Mouse (Mus musculus): Measurements from ENCODE around the gene Sp1.
A peak's percentile ranks its signal among the peaks of the same experiment; 100 is the strongest.

The Sp1 gene

DNA sequence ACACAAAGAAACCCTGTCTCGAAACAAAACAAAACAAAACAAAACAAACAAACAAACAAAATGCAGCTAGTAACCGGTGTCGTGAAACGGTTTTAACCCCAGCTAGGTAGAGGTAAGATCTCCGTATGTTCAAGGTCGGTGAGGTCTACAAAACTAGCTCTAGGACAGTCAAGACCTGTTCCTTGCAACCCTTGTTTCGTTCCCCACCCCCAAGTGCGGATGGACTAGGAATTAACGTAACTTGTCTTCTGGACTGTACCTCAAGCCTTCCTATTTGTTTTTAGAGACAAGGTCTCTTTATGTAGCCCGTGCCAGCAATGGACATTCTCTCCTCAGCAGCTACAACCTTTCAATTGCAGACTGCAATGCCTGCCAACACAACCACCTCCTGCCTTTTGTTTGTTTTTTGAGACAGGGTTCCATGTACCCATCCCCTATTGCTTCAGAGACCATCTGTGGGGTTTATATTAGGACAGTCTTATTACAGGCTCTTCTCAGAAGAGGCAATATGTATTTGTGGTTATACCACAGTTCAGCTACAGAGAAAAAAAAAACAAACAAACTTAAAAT is 5.4 kb upstream of the Sp1 start:
- no peak for DNase-seq

DNA sequence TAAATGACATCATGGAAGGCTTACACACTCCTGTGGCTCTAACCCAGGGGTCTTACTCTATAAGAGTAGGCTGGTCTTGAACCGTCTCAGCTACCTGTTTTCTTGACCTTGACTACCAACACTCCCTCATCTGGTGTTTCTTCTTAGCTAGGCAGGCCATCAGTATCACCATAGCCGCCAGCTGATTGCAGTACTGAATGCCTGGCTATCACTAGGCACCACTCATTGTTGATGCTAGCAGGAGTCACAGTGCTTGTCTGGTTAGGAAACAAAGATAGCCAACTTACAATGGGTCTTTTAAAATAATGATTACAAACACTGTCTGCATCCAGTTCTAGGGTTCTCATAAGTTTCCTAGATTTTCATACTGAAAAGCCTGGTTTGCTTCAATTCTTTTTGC is 4.7 kb upstream of the Sp1 start:
- no peak for DNase-seq

DNA sequence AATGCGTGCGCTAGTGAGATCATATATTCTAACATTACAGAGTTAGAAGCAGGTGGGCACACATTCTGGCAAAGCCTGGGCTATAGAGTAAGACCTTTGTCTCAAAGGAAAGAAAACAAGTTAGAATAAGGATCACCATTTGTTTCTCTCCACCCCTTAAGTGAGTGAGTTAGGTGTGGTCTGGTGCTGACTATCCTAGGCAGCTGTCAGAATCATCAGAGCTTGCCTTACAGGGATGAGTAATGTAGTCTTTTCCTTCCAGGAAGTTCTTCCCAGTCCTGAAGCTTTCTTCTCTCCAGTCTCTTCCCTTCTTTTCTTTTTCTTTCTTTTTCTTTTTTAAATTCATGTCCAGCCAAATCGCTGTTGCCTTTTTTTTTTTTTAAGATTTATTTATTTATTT is 3.7 kb upstream of the Sp1 start:
- no peak for DNase-seq

DNA sequence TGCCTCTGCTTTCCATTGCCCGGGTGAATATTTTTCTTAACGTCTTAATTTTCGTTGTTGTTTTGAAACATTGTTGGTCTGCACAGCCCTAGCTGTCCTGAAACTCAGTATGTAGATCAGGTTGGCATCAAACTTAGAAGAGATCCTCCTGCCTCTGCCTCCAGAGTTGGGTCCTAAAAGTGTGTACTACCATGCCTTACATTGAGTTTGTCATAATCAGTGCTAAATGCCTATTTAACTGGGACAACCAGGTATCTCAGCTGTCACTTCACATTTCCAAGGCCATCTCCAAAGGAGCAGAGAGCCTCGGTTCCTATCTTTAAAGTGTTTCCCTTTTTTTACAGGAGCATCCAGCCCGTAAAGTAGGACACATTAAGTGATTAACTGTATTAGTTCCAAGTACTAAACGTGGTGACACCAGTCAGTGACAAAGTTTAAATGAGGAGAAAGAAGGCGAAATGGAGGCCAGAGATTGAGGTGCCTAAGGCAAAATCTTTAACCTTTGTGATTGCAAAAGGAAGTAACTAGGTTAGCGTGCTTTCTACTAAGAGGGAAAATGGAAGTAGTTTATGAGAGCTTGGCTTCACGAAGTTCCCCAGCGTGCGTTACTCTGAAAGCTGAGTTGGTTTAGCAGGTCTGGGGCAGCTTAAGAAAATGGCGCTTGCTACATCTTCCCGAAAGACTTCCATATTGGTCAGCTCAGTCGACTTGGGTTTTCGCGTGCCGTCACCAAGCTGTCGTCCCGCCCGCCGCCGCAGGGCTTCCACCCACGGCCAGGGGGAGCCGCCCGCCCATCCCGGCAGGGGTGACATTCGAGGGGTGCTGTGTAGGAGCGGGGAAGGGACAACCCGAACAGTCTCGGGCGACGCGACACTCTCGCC is 1.1 kb upstream of the Sp1 start:
- no peak for DNase-seq

DNA sequence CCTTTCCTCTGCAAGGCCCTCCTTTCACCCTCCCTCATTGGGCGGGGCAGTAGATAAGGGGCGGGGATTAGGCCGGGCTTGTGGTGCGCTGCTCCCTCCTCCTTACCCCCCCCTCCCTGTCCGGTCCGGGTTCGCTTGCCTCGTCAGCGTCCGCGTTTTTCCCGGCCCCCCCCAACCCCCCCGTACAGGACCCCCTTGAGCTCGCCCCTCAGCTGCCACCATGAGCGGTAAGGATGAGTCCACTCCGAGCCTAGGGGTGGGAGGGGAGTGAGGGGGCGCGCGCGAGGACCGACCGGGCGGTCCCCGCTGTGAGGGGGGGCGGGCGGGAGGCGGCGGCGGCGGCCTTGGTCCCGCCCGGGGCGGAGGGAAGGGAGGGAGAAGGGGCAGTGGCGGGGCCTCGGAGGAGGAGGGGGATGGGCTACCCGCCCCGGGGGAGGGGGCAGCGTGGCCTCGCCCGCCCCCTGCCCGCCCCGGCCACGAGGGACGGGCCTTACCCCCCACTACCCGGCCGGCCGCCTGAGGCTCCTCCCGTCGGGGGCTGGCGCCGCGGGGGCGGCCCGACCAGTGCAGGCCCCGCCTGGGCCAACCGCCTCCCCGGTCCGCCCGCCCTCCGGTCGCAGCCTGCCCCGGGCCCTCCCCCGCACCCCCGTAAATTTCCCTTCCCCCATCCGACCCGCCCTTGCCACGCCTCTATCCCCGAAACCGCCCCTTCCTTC is 411 bp downstream of the Sp1 start:
- peak; percentile 69 for DNase-seq

DNA sequence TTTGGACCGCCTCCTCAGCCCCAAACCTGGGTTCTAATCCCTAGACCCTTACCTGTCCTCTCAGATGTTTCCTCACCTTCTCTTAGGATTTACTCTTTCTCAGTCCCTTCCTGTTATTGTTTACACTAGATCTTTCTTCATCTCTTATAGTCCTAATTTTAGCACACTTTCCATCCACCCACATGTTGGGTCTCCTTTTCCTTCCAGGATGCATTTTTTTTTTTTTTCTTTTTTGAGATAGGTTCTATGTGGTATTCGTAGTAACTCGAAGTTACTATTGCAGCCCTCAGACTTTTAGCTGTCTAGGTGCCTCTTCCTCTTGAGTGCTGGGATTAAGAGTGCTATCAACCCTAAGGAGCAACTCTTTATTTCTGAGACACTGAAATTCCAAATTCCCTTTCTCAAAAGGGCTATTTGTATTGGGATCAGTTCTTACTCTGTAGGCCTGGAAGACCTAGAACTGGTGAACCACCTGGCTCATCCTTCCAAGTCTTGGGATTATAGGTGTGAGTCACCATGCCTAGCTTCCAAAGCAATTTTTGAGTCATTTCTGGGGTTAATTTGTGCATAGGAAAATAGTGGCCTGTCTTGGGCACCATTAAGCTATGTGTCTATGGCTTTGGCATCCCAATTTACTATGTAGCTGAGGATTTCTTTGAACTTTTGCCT is 1.1 kb downstream of the Sp1 start:
- DNase-seq: no peak

DNA sequence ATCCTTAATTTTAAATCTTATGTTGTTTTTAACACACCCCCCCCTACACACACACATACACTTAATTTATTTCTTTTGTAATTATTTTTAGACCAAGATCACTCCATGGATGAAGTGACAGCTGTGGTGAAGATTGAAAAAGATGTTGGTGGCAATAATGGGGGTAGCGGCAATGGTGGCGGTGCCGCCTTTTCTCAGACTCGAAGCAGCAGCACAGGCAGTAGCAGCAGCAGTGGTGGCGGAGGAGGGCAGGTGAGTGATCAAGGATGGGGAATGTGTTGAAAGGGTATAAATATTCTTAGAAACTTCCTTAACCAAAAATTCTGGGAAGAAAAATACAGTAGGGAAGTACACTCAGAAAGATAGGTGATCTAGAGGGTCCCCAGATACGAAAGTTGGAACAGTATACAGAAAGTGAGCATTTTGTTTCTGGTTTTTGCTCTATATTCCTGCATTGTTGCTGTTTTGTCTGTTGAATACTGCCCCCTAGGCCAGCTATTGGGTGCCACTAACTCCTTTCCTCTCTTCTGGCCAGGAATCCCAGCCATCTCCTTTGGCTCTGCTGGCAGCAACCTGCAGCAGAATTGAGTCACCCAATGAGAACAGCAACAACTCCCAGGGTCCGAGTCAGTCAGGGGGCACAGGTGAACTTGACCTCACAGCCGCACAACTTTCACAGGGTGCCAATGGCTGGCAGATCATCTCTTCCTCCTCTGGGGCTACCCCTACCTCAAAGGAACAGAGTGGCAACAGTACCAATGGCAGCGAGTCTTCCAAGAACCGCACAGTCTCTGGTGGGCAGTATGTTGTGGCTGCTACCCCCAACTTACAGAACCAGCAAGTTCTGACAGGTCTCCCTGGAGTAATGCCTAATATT is 2.0 kb downstream of the Sp1 start:
- no peak for DNase-seq

DNA sequence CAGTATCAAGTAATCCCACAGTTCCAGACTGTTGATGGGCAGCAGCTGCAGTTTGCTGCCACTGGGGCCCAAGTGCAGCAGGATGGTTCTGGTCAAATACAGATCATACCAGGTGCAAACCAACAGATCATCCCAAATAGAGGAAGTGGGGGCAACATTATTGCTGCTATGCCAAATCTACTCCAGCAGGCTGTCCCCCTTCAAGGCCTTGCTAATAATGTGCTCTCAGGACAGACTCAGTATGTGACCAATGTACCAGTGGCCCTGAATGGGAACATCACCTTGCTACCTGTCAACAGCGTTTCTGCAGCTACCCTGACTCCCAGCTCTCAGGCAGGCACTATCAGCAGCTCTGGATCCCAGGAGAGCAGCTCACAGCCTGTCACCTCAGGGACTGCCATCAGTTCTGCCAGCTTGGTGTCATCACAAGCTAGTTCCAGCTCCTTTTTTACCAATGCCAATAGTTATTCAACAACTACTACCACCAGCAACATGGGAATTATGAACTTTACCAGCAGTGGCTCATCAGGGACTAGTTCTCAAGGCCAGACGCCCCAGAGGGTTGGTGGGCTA is 2.7 kb downstream of the Sp1 start:
- no peak for DNase-seq

DNA sequence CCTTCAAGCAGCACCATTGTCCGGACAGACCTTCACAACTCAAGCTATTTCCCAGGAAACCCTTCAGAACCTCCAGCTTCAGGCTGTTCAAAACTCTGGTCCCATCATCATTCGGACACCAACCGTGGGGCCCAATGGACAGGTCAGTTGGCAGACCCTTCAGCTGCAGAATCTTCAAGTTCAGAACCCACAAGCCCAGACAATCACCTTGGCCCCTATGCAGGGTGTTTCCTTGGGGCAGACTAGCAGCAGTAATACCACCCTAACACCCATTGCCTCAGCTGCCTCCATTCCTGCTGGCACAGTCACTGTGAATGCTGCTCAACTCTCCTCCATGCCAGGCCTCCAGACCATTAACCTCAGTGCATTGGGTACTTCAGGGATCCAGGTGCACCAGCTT is 3.3 kb downstream of the Sp1 start:
- no peak for DNase-seq

DNA sequence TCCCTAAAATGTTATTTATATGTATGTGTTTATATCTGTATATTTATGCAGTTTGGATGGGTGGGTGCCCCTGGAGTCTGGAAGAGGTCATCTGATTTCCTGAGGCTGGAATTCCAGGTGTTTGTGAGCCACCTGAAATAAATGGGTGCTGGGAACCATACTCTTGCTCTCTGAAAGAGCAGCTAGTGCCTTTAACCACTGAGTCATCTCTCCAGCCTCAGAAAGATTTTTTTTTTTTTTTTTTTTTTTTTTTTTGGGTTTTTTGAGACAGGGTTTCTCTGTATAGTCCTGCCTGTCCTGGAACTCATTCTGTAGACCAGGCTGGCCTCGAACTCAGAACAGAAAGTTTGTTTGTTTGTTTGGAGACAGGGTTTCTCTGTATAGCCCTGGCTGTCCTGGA is 5.1 kb downstream of the Sp1 start:
- no peak for DNase-seq

DNA sequence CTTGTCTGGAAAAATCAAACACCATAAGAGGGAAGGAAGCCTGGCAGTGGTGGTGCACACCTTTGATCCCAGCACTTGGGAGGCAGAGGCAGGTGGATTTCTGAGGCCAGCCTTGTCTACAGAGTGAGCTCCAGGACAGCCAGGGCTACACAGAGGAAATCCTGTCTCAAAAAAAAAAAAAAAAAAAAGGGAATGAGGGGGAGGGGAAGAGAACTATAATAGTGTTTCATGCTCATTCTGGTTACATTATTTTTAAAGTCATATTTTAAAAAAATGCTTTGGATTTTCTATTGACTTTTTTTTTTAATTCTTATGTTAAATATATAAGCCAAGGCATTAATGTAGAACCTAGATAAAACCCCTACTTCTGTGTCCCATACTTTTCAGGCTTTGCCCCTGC is 7.7 kb downstream of the Sp1 start:
- DNase-seq: no peak

DNA sequence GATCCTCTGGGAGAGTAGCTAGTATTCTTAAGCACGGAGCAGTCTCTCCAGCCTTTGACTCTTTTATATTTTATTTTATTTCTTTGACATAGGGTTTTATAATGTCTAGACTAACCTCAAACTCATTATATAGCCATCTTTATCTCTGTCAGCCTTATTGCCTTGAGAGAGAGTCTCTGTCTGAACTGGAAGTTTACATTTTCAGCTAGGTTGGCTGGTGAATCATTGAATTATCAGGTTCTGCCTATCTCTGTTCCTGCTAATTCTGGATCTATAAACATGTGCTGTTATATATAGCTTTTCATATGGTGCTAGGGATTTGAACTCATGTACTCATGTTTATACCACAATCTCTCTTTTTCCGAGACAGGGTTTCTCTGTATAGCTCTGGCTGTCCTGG is 11.6 kb downstream of the Sp1 start:
- DNase-seq: no peak

DNA sequence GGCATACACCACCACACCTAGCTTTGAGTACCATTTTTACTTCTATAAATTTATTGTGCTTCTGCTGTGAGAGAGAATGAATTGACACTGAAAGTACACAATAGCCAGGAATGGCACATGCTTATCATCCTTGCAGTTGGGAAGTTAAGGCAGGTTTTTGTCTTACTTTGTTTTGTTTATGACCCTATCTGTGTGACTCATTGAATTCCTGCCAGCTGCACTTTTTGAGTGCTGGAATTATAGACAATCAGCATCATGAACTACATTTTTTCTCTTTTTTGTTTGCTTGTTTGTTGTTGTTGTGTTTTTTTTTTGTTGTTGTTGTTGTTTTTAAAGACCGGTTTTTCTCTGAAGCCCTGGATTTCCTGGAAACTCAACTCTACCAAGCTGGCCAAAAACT is 15.0 kb downstream of the Sp1 start:
- DNase-seq: no peak

DNA sequence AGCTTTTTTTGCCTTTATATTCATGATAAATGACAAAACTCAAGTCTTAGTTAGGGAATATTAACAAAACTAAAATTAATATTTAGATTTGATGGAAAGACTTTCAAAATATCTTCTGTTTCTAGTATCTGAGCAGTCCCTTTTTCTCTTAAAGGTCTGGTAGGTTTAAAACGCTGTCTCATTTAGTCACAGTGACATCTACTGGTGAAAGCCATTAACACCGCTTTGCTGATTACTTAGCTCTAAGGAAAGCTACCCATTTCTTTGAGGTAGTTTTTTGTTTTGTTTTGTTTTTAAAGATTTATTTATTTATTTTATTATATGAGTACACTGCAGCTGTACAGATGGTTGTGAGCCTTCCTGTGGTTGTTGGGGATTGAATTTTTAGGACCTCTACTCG is 15.5 kb downstream of the Sp1 start:
- no peak for DNase-seq

DNA sequence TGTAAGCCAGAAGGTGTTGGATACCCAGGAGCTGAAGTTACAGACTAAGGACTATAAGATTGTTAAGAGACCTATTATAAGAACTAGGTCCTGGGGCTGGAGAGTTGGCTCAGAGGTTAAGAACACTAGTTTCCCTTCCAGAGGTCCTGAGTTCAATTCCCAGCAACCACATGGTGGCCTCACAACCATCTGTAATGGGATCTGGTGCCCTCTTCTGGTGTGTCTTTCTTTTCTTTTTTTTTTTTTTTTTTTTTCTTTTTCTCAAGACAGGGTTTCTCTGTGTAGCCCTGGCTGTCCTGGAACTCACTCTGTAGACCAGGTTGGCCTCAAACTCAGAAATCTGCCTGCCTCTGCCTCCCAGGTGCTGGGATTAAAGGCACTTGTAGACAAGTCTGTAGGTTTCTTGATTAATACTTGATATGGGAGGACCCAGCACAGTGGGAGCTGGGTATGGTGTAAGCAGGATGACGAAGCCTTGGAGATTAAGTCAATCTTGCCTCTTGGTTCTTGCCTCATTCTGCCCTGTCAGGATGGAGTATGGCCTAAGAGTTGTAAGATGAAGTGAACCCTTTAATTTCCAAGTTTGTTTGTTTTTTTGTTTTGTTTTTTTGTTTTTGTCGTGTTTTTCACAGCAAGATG is 17.8 kb downstream of the Sp1 start:
- DNase-seq: no peak

DNA sequence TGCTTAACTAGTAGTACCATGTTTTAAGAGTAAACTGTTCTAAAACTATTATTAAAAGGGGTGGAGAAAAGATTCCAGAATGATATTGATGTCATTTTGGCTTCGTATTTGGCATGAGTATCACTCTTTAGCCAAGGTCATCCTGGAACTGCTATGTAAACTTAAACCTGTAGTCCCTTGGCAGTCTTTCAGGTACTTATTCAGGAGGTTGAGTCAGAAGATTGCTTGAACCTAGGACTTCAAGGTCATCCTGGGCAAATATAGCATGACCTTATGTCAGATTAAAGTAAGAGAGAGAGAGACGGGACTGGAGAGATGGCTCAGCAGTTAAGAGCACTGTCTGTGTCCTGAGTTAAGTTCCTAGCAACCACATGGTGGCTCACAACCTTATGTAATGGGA is 18.7 kb downstream of the Sp1 start:
- DNase-seq: no peak

DNA sequence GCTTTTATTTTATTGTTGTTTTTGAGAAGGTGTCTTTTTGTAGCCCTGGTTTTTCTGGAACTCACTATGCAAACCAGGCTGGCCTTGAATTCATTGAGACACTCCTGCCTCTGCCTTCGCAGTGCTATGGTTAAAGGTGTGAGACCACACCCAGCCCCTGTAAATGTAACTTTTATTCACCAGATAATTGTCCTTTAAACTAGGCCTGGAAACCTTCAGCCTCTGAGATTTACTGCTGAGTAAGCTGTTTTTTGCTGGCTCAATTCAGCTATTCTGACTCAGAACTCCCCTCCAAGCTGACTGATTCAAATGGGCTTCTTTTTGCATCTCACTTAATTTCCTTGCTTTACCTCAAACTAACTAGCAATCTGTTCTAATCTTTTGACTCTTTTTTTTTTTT is 21.0 kb downstream of the Sp1 start:
- no peak for DNase-seq

DNA sequence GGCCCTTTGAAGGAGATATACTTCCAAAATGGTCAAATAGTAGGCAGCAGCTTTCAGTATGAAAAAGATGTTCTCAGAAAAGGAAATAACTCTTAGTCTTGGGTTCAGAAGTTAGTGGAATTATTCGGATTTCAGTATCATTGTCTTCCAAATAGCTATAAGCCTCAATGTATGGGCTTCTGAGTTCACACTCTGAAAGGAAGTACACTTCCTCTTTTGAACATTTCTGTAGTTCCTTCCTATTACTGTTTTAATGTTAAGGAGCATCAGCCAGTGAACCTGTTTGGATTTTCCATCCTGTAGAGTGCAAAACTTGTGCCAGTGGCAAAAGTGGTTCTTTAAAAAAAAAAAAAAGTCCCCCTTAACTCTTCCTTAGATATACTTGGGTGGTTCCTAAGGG is 26.1 kb downstream of the Sp1 start:
- DNase-seq: no peak

DNA sequence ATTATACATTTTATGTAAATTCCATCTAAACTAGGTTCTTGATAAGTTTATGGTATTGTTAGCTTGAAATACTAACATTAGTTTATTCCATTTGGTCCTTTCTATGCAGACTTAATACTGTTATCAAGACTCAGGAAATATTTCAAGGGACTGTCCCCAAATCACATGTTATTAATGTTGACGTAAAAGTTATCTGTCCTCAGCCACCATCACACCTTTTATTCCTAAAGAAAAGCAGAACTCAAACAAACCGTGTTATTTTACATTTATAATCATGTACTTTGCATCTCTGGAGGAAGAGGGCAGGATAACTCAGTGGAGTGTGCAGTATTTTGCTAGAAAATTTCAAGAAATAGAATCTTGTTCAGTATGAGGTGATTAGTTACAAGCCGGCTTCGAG is 27.2 kb downstream of the Sp1 start:
- DNase-seq: no peak

DNA sequence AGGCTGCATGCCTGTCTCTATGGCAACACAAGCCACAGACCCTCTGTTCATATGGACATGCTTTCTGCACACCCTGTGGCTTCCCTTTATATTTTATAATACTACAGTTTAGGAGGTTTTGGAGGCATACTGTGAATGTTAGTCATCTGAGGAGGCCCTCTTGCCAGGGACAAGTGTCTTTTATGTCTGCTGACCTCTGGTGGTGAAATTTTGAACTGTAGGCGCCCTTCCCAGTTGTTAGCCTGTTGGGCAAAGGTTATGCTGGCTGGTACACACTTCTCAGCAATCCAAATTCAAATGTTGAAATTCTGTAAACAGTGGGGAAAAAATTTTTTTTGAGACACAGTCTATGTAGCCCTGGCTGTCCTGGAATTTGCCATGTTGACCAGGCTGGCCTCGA is 36.5 kb downstream of the Sp1 start:
- peak; percentile 75 for DNase-seq

DNA sequence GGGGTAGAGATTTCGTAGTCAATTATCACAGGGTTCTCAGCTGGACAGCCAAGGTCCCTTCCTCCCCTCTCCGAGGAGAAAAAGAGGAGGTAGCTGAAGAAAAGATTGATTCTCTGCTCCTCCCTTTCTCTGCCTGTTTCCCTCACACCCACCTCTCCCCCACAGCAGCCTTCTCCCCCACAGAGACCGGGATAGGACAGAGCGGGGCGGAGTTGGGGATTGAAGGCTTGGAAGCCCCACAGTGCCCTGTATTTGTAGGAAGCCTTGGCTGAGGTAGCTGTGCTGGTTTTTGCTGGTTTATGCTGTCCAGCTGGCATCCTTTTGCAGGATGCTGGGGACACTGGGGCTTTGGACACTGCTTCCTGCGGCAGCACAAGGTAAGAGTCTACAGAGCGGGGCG is 39.2 kb downstream of the Sp1 start, which contains the start of gene Amhr2:
TSS of gene Amhr2 (plus strand) at position 222 of the 400 bp plus-strand sequence.
- DNase-seq: no peak

DNA sequence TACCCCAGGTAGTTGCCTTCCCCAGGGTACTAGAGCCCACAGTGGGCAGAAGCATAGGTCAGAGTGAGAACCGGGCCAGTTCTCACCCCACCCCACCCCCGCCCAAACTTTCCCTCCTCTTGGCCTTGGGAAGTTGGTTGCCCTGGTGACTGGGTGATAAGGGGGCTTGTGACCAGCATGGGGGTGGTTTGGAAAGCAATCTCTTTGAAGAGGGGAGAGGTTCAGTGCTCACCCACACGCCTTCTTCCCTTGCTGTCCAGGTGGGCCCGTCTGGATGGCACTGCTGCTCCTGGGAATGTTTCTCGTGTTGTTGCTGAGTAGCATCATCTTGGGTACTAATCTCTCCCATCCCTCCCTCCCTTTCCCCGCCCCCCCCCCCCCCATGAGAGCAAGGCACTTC is 40.5 kb downstream of the Sp1 start:
- DNase-seq: no peak
